Mouse (Mus musculus) lung, postnatal 0 days (tissue): ENCODE measurements around the gene March10.

Experiments used
- CTCF ChIP-seq: IDR thresholded peaks from 2 replicates; pipeline ENCODE4 v1.5.1; 2016; ENCODE audit warnings: antibody characterized with exemption, mild to moderate bottlenecking
- EP300 ChIP-seq: IDR thresholded peaks from 2 replicates; pipeline ENCODE4 v1.6.1; 2016; ENCODE audit warnings: antibody characterized with exemption, mild to moderate bottlenecking, control low read depth

DNA sequence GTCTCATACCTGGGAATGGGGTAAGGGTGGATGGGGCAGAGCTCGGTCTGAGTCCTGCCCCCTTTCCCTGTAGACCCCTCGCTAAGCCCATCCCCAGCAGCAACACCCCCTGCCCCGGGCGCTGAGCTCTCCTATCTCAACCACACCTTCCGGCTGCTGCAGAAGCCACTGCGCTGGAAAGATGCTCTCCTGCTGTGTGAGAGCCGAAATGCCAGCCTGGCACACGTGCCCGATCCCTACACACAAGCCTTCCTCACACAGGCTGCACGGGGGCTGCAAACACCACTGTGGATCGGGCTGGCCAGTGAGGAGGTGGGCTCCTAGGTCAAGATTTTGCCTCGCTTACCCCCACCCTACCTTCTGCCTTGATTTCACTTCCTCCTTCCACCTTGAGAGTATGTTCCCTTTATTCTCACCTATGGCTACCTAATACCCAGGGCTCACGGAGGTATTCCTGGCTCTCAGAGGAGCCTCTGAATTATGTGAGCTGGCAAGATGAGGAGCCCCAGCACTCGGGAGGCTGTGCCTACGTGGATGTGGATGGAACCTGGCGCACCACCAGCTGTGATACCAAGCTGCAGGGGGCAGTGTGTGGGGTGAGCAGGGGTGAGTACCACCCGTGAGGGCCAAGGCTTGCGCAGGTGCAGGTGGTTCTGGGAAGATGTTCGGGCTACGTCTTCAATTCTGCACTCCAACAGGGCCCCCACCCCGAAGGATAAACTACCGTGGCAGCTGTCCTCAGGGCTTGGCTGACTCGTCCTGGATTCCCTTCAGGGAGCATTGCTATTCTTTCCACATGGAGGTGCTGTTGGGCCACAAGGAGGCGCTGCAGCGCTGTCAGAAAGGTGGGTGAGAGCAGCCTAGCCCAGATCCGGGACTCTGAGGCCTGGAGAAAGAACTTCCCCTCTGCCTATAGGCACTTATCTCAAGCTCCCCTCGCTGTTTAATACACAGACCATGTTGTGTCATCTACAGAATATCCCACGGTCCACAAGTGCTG, 109.1 kb downstream of the March10 start:
- TF ChIP-seq CTCF (peak; percentile 90), EP300 (no peak)
